Mouse (Mus musculus): ENCODE results near the gene Cd4.

DNA sequence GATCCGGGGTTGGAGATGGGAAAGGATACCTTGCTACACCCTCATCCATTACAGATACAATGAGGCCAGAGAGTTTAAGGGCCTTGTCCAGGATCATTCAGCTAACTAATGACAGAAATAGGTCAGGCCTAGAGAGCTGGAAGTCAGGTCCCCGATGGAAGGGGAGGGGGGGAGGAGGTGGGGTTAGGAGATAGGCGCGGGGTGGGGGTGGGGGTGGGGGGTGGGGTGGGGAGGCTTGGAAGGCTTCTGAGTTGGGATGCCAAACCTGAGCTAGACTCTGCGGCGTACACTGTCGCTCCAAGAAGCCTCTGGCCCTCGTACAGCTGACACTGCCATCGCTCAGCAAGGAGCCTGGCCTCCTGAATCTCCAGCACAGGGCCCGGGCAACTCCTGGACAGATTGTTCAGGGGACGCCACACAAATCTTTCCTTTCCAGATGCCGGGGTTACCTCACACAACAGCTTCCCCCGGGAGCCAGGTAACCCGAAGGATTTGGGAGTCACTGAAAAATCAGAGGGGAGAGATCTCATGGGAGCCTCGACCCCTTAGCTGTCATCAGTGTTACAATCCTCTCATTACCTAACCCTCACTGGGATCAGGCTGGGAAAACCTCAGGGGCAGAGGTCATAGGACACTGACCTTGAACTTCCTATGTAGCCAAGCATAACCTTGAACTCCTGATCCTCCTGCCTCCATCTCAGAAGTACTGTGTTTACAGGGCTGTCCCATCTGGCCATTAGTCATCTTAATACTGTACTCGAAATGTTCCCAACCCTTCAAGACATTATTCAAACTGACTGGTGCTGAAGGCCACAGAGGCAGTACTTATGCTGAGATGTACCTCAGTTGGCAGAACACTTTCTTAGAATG lies 17.2 kb upstream of the Cd4 start:
- TF ChIP-seq POLR2A (IDR thresholded peaks at IDR 0.05; ENCODE audit: insufficient read length, low read depth) (no peak), MYOG (IDR thresholded peaks at IDR 0.05; ENCODE audit: control insufficient read depth in 1 of 3, insufficient read depth in 1 of 3, insufficient read length in 2 of 3, low read depth in 2 of 3) (no peak), E2F4 (IDR thresholded peaks at IDR 0.05; ENCODE audit: insufficient read depth) (no peak), POLR2AphosphoS2 (IDR thresholded peaks at IDR 0.05; ENCODE audit: insufficient read length, low read depth) (no peak)

Measured in myocyte (in vitro differentiated cells).